Mouse (Mus musculus) lung, postnatal 0 days (tissue): ENCODE data around the gene Ctps2. TPM values are rescaled to one million over a fixed set of nuclear protein-coding genes. Genes with fewer than 3 reads are reported as not detected.
A peak's percentile ranks its signal among the peaks of the same experiment; 100 is the strongest.

Source experiments
- ATAC-seq: fragments of 200-750 bp; cut with Nextera tagmentation; 2 replicates; pipeline ENCODE4 v1.8.0; 2017; ENCODE audit warnings: moderate library complexity
- DNase-seq: peaks from one replicate; pipeline ENCODE4 v3.0.0-alpha.2; 2016; ENCODE audit warnings: low spot score
- H3K27ac ChIP-seq: fragments of 300-500 bp; sonication (generic); 2 replicates; pipeline ENCODE4 v1.5.1; 2014; ENCODE audit warnings: antibody characterized with exemption, mild to moderate bottlenecking, low read length, mixed read lengths
- H3K27me3 ChIP-seq: fragments of 300-500 bp; sonication (generic); replicated peaks from 2 replicates; pipeline ENCODE4 v1.6.1; 2014; ENCODE audit warnings: low read length, mixed read lengths; ENCODE audit not compliant: insufficient read depth
- H3K36me3 ChIP-seq: fragments of 300-500 bp; sonication (generic); 2 replicates; pipeline ENCODE4 v1.6.1; 2014; ENCODE audit warnings: low read length, mixed read lengths; ENCODE audit not compliant: insufficient read depth
- H3K4me1 ChIP-seq: fragments of 300-500 bp; sonication (generic); 2 replicates; pipeline ENCODE4 v1.6.1; 2014; ENCODE audit warnings: antibody characterized with exemption, low read depth, low read length, mixed read lengths; ENCODE audit not compliant: insufficient read depth
- H3K4me2 ChIP-seq: fragments of 300-500 bp; sonication (generic); replicated peaks from 2 replicates; pipeline ENCODE4 v1.6.1; 2014; ENCODE audit warnings: low read depth, mild to moderate bottlenecking, low read length, moderate library complexity, mixed read lengths
- H3K4me3 ChIP-seq: fragments of 300-500 bp; sonication (generic); 2 replicates; pipeline ENCODE4 v1.5.1; 2014; ENCODE audit warnings: low read depth, low read length
- H3K9ac ChIP-seq: fragments of 300-500 bp; sonication (generic); replicated peaks from 2 replicates; pipeline ENCODE4 v1.6.1; 2014; ENCODE audit warnings: low read depth, mild to moderate bottlenecking
- H3K9me3 ChIP-seq: fragments of 300-500 bp; sonication (generic); 2 replicates; pipeline ENCODE4 v1.6.1; 2016; ENCODE audit warnings: low read length, mixed read lengths
- CTCF ChIP-seq: IDR thresholded peaks from 2 replicates; pipeline ENCODE4 v1.5.1; 2016; ENCODE audit warnings: antibody characterized with exemption, mild to moderate bottlenecking
- EP300 ChIP-seq: IDR thresholded peaks from 2 replicates; pipeline ENCODE4 v1.6.1; 2016; ENCODE audit warnings: antibody characterized with exemption, mild to moderate bottlenecking, control low read depth
- WGBS: fragments of 180-500 bp; shearing (Covaris S2); extraction: QIAGEN DNeasy Blood & Tissue Kit; methylation state at CpG from one replicate; pipeline ENCODE4 v1.1.7; 2014; 5-methylcytosine and 5-hydroxymethylcytosine counted together
- polyA plus RNA-seq: library from polyadenylated mRNA; unstranded; fragments of >200 nt; fragmentation: Nextera tagmentation; extraction: Ambion mirVana; gene quantifications from 2 replicates; pipeline ENCODE4 v1.2.1, GENCODE M21; 2015

The Ctps2 gene
- polyA plus RNA-seq, 1 experiment from 2014 or later, result 62.0 TPM

DNA sequence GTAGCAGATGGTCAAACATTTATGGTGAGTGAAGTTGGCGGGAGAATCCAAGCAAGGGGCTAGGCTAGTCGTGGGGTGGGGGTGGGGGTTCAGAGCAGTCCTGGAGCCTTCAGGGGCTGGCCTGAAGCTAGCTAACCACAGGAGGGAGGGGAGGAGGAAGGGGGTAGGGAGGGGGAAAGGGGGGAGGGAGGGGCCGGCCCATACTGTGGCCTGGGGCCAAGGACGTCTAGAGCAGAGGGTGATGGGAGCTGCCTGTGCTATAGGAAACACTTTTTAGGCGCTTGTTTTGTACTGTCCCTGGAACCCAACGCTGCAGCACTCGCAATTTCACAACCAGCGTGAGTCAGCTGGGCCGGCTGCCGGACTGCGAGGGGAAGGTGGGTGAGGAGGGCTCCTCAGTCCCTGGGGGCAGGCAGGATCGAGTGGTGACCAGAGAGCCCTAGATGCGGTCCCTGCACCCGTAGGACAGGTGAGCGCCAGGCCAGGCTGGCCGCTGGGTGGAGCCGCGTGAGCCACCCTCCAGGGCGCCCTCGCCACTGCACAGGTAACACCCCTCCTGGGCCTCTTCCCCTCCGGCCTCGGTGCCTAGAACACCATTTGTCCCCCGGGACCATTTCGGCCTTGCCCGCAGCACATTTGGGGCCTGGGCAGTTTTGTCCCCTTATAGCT, 467 bp downstream of the Ctps2 start:
- Histone ChIP-seq H3K27ac (peak overlapping the region; percentile 87), H3K36me3 (no peaks in the 10 kb centered on the region), H3K9me3 (no peaks in the 10 kb centered on the region), H3K4me2 (peak overlapping the region; percentile 61), H3K9ac (peak overlapping the region; percentile 54), H3K4me3 (peak overlapping the region; percentile 50), H3K27me3 (no peaks in the 10 kb centered on the region), H3K4me1 (no peaks in the 10 kb centered on the region)
- no peak for TF ChIP-seq EP300
- peak; percentile 18 for TF ChIP-seq CTCF
- ATAC-seq (peak; percentile 92), DNase-seq (peak; percentile 87)
- WGBS, result 25% methylated on average over 11 of the region's 25 CpGs

DNA sequence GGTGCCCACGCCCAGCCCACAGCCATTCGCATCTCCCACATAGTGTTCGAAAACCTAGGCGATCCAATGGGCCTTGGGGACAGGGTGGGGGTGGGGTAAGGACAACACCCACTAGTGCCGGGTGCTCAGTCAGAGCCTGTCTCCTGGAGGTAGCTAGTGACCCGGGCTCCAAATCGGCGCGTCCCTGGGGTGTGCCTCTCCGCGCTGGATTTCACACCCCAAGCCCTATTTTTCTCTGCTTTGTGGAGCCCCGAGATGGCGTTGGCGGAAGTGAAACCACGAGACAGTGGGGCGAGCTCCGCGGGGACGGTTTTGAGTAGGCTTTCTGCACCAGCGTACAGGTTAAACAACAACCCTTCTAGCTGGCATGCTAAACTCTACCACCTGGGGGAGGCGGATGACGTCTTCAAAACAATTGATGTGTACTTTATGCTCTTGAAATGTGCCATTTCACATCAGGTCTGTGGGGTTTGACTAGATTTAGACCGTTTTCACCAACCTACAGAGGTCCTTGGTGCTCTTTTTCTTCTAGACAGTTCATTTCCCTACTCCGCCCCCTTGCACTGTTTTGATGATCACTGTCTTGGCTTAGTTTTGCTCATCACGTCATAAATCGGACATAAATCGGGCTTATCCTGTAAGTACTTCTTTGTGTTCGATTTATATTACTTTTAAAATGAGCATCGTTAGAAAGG, 1.1 kb downstream of the Ctps2 start:
- TF ChIP-seq CTCF (peak; percentile 23; the same call in 1 of the 2 replicates), EP300 (no peak)
- DNase-seq, result peak; percentile 54
- H3K4me2 ChIP-seq, result peak overlapping the region; percentile 61

GRCm38 (mm10) chrX:162907554-162907953, 6.5 kb downstream of the Ctps2 start:
- no peak for TF ChIP-seq EP300
- no peak for TF ChIP-seq CTCF
- ATAC-seq (no peak), DNase-seq (no peak)
- no peaks in the 10 kb centered on the region for H3K9me3 ChIP-seq
- WGBS, result 55% methylated on average over 3 of the region's 3 CpGs
- H3K9ac ChIP-seq, result no peak overlapping the region
- no peak overlapping the region for H3K4me2 ChIP-seq
- no peak overlapping the region for H3K27ac ChIP-seq
- no peaks in the 10 kb centered on the region for H3K27me3 ChIP-seq
- H3K4me1 ChIP-seq, result no peaks in the 10 kb centered on the region
- H3K4me3 ChIP-seq, result no peak overlapping the region
- no peaks in the 10 kb centered on the region for H3K36me3 ChIP-seq

More for the DNA sequence above, 1.1 kb downstream of the Ctps2 start:
- WGBS, result 22% methylated on average over 27 of the region's 29 CpGs
- Histone ChIP-seq H3K9me3 (no peaks in the 10 kb centered on the region), H3K27ac (peak overlapping the region; percentile 87), H3K36me3 (no peaks in the 10 kb centered on the region), H3K4me1 (no peaks in the 10 kb centered on the region), H3K27me3 (no peaks in the 10 kb centered on the region), H3K9ac (peak overlapping the region; percentile 54), H3K4me3 (peak overlapping the region; percentile 50)
- ATAC-seq, result peak; percentile 75

GRCm38 (mm10) chrX:162913651-162914050, 12.6 kb downstream of the Ctps2 start:
- no peaks in the 10 kb centered on the region for H3K9me3 ChIP-seq
- H3K27me3 ChIP-seq, result no peaks in the 10 kb centered on the region
- ATAC-seq, result no peak
- no peak overlapping the region for H3K4me2 ChIP-seq
- H3K9ac ChIP-seq, result no peak overlapping the region
- H3K4me3 ChIP-seq, result no peak overlapping the region
- H3K27ac ChIP-seq, result no peak overlapping the region
- TF ChIP-seq EP300, result no peak
- TF ChIP-seq CTCF, result no peak
- WGBS, result 97% methylated on average over 3 of the region's 3 CpGs
- H3K4me1 ChIP-seq, result no peaks in the 10 kb centered on the region
- no peak for DNase-seq
- no peaks in the 10 kb centered on the region for H3K36me3 ChIP-seq

DNA sequence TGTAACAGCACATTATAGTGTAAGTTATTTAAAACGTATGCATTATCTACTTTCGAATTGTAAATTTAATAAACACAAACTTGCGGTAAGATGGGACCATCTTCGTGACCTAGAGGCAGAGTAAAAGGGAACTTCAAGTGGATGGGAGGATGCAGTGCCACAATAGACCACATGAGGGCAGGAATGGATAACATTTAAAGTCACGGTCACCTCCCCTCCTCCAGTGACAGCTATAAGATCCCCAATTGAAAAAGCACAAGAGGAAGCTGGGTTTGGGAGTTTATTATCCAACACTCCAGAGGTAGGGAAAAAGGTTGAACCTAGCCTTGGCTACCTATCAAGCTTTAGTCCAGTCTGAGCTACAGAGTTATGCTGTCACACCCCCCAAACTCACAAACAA, 14.7 kb downstream of the Ctps2 start:
- DNase-seq, result peak; percentile 47
- no peak overlapping the region for H3K4me2 ChIP-seq
- WGBS, result 14% methylated on average over 5 of the region's 5 CpGs
- no peak overlapping the region for H3K4me3 ChIP-seq
- ATAC-seq, result no peak
- no peak overlapping the region for H3K9ac ChIP-seq
- H3K9me3 ChIP-seq, result no peaks in the 10 kb centered on the region
- TF ChIP-seq CTCF (peak; percentile 82), EP300 (no peak)
- H3K4me1 ChIP-seq, result no peaks in the 10 kb centered on the region
- H3K27ac ChIP-seq, result no peak overlapping the region
- H3K27me3 ChIP-seq, result no peaks in the 10 kb centered on the region
- H3K36me3 ChIP-seq, result no peaks in the 10 kb centered on the region

- H3K9me3 ChIP-seq, result no peaks in the 10 kb centered on the region
Observed at GRCm38 (mm10) chrX:162921487-162922125, 20.6 kb downstream of the Ctps2 start.

More at GRCm38 (mm10) chrX:162921487-162922125, 20.6 kb downstream of the Ctps2 start:
- no peaks in the 10 kb centered on the region for H3K36me3 ChIP-seq
- H3K27ac ChIP-seq, result no peak overlapping the region
- H3K27me3 ChIP-seq, result no peaks in the 10 kb centered on the region
- WGBS, result 74% methylated on average over 8 of the region's 8 CpGs
- DNase-seq, result no peak
- no peak for ATAC-seq
- no peak overlapping the region for H3K4me3 ChIP-seq
- H3K4me1 ChIP-seq, result no peaks in the 10 kb centered on the region
- H3K4me2 ChIP-seq, result no peak overlapping the region
- H3K9ac ChIP-seq, result no peak overlapping the region
- TF ChIP-seq EP300 (no peak), CTCF (no peak)
